Mouse (Mus musculus): ENCODE measurements around the gene Pla2g12b. TPM values are rescaled to one million over a fixed set of nuclear protein-coding genes. Genes with fewer than 3 reads are reported as not detected.
A peak's percentile ranks its signal among the peaks of the same experiment; 100 is the strongest.

The Pla2g12b gene
- polyA plus RNA-seq (2016; fragmentation: Nextera tagmentation; extraction: Ambion mirVana) = not detected in 2 replicates

DNA sequence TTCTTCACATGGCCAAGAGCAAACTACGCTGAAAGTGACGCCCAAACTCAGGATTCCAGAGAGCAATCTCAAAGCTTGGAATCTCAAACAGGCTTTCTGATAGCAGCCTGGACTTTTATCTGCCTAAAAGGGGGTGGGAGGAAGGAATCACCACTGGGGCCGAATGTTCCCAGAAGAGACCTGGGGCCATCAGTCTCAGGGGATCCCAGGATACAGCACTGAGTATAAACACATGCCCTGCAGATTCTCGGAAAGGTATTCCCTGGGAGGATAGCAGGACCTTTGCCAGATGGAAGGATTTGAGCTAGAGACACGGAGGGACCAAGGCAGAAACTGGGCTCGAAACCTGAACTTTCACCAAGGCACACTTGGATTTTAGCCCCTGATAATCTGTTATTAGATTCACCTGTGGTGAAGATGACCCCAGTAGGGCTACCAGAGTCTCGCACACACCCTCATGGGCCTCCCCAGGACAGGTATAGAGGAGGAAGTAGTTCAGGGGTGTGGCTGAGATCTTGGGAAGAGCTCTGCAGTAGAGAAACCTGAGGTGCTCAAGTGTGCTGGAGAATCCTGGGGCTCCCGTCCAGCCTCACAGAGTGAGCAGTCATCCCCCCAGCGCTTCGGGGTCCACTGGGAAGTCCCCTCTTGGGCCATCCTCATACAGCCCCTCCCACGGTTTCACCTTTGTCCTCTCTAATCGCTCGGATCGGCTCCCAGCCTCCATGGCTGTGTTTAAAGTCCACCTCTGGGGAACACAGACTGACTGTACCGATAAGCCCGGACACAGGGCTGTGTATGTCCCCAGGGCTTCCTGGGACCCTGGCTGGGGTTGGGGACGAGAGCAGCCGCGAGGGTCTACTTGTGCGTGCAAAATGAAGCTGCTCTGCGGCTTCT lies at the start of gene Pla2g12b:
Gene Pla2g12b, plus strand, starts transcription at position 762 of the 894 bp plus-strand sequence.
- Histone ChIP-seq H3K27ac (0 out of 2 replicates have a peak within 1 kb of the TSS, but pooled peaks have one; percentile 2), H3K4me3 (no peak within 1 kb of the TSS), H3K4me1 (no peaks in the 10 kb centered on the region; the same call in 1 of the 2 replicates), H3K36me3 (replicated peaks) (no peaks in the 10 kb centered on the region), H3K27me3 (ENCODE audit: poor library complexity, severe bottlenecking) (no peaks in the 10 kb centered on the region), H3K9me3 (no peaks in the 10 kb centered on the region; the same call in 1 of the 2 replicates)
- WGBS = 80% methylated on average over 21 of the region's 21 CpGs
- DNase-seq (ENCODE audit: extremely low spot score, low spot score) = no peak

- H3K27ac ChIP-seq = no peak overlapping the region
- DNase-seq (ENCODE audit: extremely low spot score, low spot score) = no peak
- no peak overlapping the region for H3K4me3 ChIP-seq
- no peaks in the 10 kb centered on the region for H3K9me3 ChIP-seq
- WGBS = 63% methylated on average over 12 of the region's 12 CpGs
- peaks cover 13% of the 10 kb centered on the region for H3K4me1 ChIP-seq
- H3K36me3 ChIP-seq (replicated peaks) = peaks cover 89% of the 10 kb centered on the region
- no peaks in the 10 kb centered on the region for H3K27me3 ChIP-seq (ENCODE audit: poor library complexity, severe bottlenecking)
These were observed 49.3 kb upstream of the Pla2g12b start for GRCm38 (mm10) chr10:59354120-59354519.

GRCm38 (mm10) chr10:59355020-59355419 lies 48.4 kb upstream of the Pla2g12b start:
- Histone ChIP-seq H3K27me3 (ENCODE audit: poor library complexity, severe bottlenecking) (no peaks in the 10 kb centered on the region), H3K4me3 (no peak overlapping the region), H3K36me3 (replicated peaks) (peaks cover 89% of the 10 kb centered on the region), H3K27ac (no peak overlapping the region), H3K9me3 (no peaks in the 10 kb centered on the region), H3K4me1 (peaks cover 13% of the 10 kb centered on the region)
- 91% methylated on average over 8 of the region's 8 CpGs for WGBS
- DNase-seq (ENCODE audit: extremely low spot score, low spot score) = no peak

GRCm38 (mm10) chr10:59358744-59359143 lies 44.7 kb upstream of the Pla2g12b start:
- Histone ChIP-seq H3K36me3 (replicated peaks) (peaks cover 92% of the 10 kb centered on the region), H3K27me3 (ENCODE audit: poor library complexity, severe bottlenecking) (no peaks in the 10 kb centered on the region)
- WGBS = 84% methylated on average over 4 of the region's 4 CpGs

DNA sequence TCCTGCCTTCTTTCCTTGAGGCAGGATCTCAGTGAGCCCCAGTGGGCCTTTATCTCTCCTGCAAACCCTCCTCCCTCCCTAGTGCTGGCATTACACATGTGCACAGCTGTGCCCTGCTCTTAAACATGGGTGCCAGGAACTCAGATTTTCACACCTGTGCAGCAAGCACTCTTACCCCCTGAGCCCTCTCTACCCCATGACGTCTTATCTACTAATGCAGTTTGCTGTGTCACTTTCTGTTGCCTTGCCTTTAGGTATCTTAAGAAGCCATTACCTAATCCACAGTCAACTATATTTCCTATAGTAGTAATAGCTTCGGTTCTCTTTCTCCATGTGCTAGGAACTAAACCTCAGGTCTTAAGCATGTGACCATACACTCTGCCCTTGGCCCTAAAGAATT lies 40.3 kb upstream of the Pla2g12b start:
- peaks cover 98% of the 10 kb centered on the region for H3K36me3 ChIP-seq (replicated peaks)
- H3K27me3 ChIP-seq (ENCODE audit: poor library complexity, severe bottlenecking) = no peaks in the 10 kb centered on the region
- DNase-seq (ENCODE audit: extremely low spot score, low spot score) = no peak
- H3K9me3 ChIP-seq = no peaks in the 10 kb centered on the region
- H3K4me3 ChIP-seq = no peak overlapping the region
- no peak overlapping the region for H3K27ac ChIP-seq
- whole genome bisulfite sequencing = 91% methylated on average over 2 of the region's 2 CpGs
- H3K4me1 ChIP-seq = no peaks in the 10 kb centered on the region

More at GRCm38 (mm10) chr10:59358744-59359143, 44.7 kb upstream of the Pla2g12b start:
- H3K27ac ChIP-seq = no peak overlapping the region
- H3K9me3 ChIP-seq = no peaks in the 10 kb centered on the region
- H3K4me3 ChIP-seq = no peak overlapping the region
- peaks cover 9% of the 10 kb centered on the region for H3K4me1 ChIP-seq
- DNase-seq (ENCODE audit: extremely low spot score, low spot score) = no peak

GRCm38 (mm10) chr10:59364551-59364950 lies 38.9 kb upstream of the Pla2g12b start:
- Histone ChIP-seq H3K4me1 (no peaks in the 10 kb centered on the region), H3K9me3 (no peaks in the 10 kb centered on the region), H3K27ac (no peak overlapping the region), H3K27me3 (ENCODE audit: poor library complexity, severe bottlenecking) (no peaks in the 10 kb centered on the region), H3K4me3 (no peak overlapping the region), H3K36me3 (replicated peaks) (peaks cover 99% of the 10 kb centered on the region)
- DNase-seq (ENCODE audit: extremely low spot score, low spot score) = no peak
- WGBS = 93% methylated on average over 3 of the region's 3 CpGs

DNA sequence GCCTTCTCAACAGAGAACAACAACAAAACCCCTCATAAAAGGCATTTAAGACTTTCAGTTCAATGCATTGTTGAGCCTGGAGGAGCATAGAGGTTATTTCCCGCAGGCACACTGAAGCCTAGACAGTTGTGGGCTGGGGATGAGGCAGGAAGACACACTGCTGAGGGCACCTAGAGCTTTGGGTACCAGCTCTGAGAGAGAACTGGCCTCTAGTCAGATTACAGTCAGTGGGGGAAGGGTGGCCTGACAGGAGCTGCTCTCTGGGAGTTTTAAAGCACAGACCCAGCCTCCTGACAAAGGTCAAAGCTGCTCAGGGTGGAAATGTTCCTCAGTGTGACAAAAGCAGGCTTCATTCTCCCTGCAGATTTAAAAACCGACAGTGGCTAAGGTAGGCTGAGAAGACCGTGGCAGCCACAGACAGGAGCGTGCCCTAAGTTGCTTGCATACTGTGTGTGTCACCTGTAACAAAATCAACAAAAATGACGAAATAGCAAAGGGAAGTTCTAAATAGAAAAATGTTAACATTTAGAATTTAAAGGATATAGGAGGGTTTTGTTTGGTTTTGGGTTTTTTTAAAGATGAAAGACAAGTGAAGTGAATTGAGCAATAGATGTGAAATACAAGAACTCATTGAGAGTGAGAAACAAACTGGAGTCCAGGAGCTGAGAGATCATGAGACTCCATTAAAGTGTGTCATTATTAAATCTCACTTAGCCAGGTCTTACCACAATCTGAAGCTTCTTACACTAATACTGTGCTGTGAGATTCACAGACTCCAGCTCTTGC lies 37.5 kb upstream of the Pla2g12b start:
- Histone ChIP-seq H3K27ac (no peak overlapping the region), H3K36me3 (replicated peaks) (peaks cover 99% of the 10 kb centered on the region), H3K4me1 (no peaks in the 10 kb centered on the region), H3K4me3 (no peak overlapping the region), H3K27me3 (ENCODE audit: poor library complexity, severe bottlenecking) (no peaks in the 10 kb centered on the region), H3K9me3 (no peaks in the 10 kb centered on the region)
- WGBS = 87% methylated on average over 5 of the region's 5 CpGs
- DNase-seq (ENCODE audit: extremely low spot score, low spot score) = no peak

DNA sequence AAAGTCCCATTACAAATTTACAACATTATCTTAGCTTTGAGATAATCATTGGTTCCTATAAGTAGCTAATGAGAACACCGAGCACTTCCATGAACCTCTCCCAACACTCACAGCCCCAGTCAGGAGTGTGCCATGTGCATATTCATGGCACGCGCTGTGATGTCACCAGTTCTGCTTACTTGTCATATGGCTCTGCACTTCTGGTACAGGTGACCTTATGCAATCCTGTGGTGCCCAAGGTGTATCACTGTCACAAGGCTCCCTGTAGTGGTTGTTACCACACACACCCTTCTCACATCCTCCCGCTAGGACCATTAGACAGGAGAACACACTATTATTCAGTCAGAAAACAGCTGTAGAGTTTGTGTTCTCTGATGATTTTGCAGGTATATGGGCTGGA lies 36.7 kb upstream of the Pla2g12b start:
- Histone ChIP-seq H3K36me3 (replicated peaks) (peaks cover 99% of the 10 kb centered on the region), H3K4me1 (no peaks in the 10 kb centered on the region), H3K9me3 (no peaks in the 10 kb centered on the region), H3K4me3 (no peak overlapping the region), H3K27me3 (ENCODE audit: poor library complexity, severe bottlenecking) (no peaks in the 10 kb centered on the region), H3K27ac (no peak overlapping the region)
- DNase-seq (ENCODE audit: extremely low spot score, low spot score) = no peak
- 92% methylated on average over 4 of the region's 4 CpGs for WGBS

DNA sequence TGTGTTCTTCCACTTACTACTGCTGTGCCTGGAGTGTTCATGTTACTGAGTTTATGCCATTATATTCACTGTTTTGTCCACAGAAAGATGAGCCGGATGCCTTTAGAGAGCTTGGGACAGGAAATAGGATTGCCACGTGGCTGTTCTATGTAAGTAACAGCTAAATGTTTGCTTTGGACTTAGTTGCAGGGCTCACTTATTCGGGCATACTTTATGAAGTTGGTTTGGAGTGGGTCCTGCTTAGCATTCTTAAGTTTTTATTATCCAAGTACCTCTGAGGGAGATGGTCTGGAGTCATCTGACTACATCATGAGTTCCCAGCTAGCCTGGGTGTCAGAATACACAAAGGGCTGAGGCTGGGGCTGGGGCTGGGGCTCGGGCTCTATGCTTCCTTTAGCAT lies 36.3 kb upstream of the Pla2g12b start:
- H3K9me3 ChIP-seq = no peaks in the 10 kb centered on the region
- no peak for DNase-seq (ENCODE audit: extremely low spot score, low spot score)
- no peak overlapping the region for H3K4me3 ChIP-seq
- H3K4me1 ChIP-seq = no peaks in the 10 kb centered on the region
- 92% methylated on average over 4 of the region's 4 CpGs for WGBS
- H3K27me3 ChIP-seq (ENCODE audit: poor library complexity, severe bottlenecking) = no peaks in the 10 kb centered on the region
- H3K27ac ChIP-seq = no peak overlapping the region
- peaks cover 99% of the 10 kb centered on the region for H3K36me3 ChIP-seq (replicated peaks)

- no peak overlapping the region for H3K27ac ChIP-seq
- no peak overlapping the region for H3K4me3 ChIP-seq
- no peaks in the 10 kb centered on the region for H3K9me3 ChIP-seq
- H3K36me3 ChIP-seq (replicated peaks) = peaks cover 99% of the 10 kb centered on the region
- DNase-seq (ENCODE audit: extremely low spot score, low spot score) = no peak
- no peaks in the 10 kb centered on the region for H3K4me1 ChIP-seq
- 96% methylated on average over 8 of the region's 8 CpGs for WGBS
- no peaks in the 10 kb centered on the region for H3K27me3 ChIP-seq (ENCODE audit: poor library complexity, severe bottlenecking)
These were observed 34.7 kb upstream of the Pla2g12b start for GRCm38 (mm10) chr10:59368729-59369128.

GRCm38 (mm10) chr10:59369426-59369825 lies 34.0 kb upstream of the Pla2g12b start:
- H3K4me3 ChIP-seq = no peak overlapping the region
- no peak for DNase-seq (ENCODE audit: extremely low spot score, low spot score)
- no peak overlapping the region for H3K27ac ChIP-seq
- H3K27me3 ChIP-seq (ENCODE audit: poor library complexity, severe bottlenecking) = no peaks in the 10 kb centered on the region
- no peaks in the 10 kb centered on the region for H3K9me3 ChIP-seq
- H3K36me3 ChIP-seq (replicated peaks) = peaks cover 99% of the 10 kb centered on the region
- H3K4me1 ChIP-seq = no peaks in the 10 kb centered on the region
- 96% methylated on average over 9 of the region's 9 CpGs for WGBS

- 94% methylated on average over 10 of the region's 10 CpGs for WGBS
- H3K4me3 ChIP-seq = no peak overlapping the region
- no peak overlapping the region for H3K27ac ChIP-seq
- H3K36me3 ChIP-seq (replicated peaks) = peaks cover 38% of the 10 kb centered on the region
- H3K27me3 ChIP-seq (ENCODE audit: poor library complexity, severe bottlenecking) = no peaks in the 10 kb centered on the region
- H3K4me1 ChIP-seq = no peaks in the 10 kb centered on the region
- H3K9me3 ChIP-seq = no peaks in the 10 kb centered on the region
- DNase-seq (ENCODE audit: extremely low spot score, low spot score) = no peak
These were observed 25.6 kb upstream of the Pla2g12b start for GRCm38 (mm10) chr10:59377906-59378305.

DNA sequence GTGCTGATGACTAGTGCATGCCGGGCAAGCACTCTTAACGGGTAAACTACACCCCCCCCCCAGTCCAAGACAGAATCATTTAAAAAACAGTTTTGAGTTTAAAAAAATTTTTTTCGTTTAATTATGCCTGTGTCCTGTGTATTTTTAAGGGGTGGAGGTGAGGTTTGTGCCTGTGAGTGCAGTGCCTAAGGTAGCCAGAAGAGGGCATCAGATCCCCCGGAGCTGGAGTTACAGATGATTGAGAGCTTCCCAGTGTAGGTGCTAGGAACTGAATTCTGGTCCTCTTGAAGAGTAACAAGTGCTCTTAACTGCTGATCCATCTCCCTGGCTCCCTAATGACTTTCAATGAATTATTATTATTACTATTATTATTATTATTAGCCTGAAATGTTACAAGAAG lies 24.7 kb upstream of the Pla2g12b start:
- Histone ChIP-seq H3K27ac (no peak overlapping the region), H3K4me3 (no peak overlapping the region), H3K9me3 (no peaks in the 10 kb centered on the region), H3K36me3 (replicated peaks) (peaks cover 30% of the 10 kb centered on the region), H3K4me1 (no peaks in the 10 kb centered on the region), H3K27me3 (ENCODE audit: poor library complexity, severe bottlenecking) (no peaks in the 10 kb centered on the region)
- WGBS = 89% methylated on average over 4 of the region's 4 CpGs
- no peak for DNase-seq (ENCODE audit: extremely low spot score, low spot score)

Data from forebrain, embryonic 10.5 days (tissue).